ENCODE assay signal across 23 mouse cellular contexts in genomic region chr1:93657025-93657360, GRCm38 (mm10). TPM values are rescaled to one million over a fixed set of nuclear protein-coding genes. Genes with fewer than 3 reads are reported as not detected.
A peak's percentile ranks its signal among the peaks of the same experiment; 100 is the strongest.
DNase-seq lines count a peak whose midpoint lies in the region; ATAC-seq and TF ChIP-seq lines count a peak whose summit lies in the region.
"Had no signal": no experiment of that assay in that cellular context is flagged by ENCODE, and none has a peak within 500 bp of the region (broad histone marks: within the 10 kb centered on the region; RNA-seq: fewer than 3 reads in every experiment).

No protein-coding gene starts in this region.

- H3K27ac ChIP-seq in intestine, embryonic 14.5 days (ENCODE audit: low read depth) = no peak overlapping the region
- peak overlapping the region; percentile 61 for H3K27ac ChIP-seq in intestine, embryonic 16.5 days (ENCODE audit: low read length)
- H3K27ac ChIP-seq in small intestine, adult 2 months (ENCODE audit: insufficient read depth, low read depth, low read length) = peak overlapping the region; percentile 95
- H3K27ac ChIP-seq in kidney, embryonic 16.5 days (ENCODE audit: low read length) = no peak overlapping the region
- H3K27ac ChIP-seq: embryonic facial prominence, embryonic 10.5 days; embryonic facial prominence, embryonic 12.5 days; forebrain, embryonic 13.5 days; forebrain, embryonic 15.5 days had no signal

- no peak for DNase-seq in intestine, embryonic 14.5 days (ENCODE audit: low spot score)
- DNase-seq in ovary, adult 18-20 months (ENCODE audit: low spot score) = no peak
- DNase-seq in heart, postnatal 4 days = no peak
- DNase-seq: adrenal gland, adult 8-10 months; adrenal gland, postnatal 14 days; adrenal gland, postnatal 36 days; B cell, adult 2 months; cerebellum, adult 11-12 months; cerebellum, adult 2 months; cerebellum, adult 9-10 months; cerebellum, postnatal 10 days; cerebellum, postnatal 25 days had no signal

- H3K36me3 ChIP-seq in intestine, embryonic 14.5 days (ENCODE audit: control insufficient read depth, insufficient read depth, low read length) = no peaks in the 10 kb centered on the region
- H3K36me3 ChIP-seq in intestine, embryonic 16.5 days (ENCODE audit: control insufficient read depth, insufficient read depth, low read length) = no peaks in the 10 kb centered on the region
- H3K36me3 ChIP-seq in small intestine, adult 2 months (ENCODE audit: control insufficient read depth, insufficient read depth, low read length) = no peaks in the 10 kb centered on the region
- H3K36me3 ChIP-seq in kidney, embryonic 16.5 days (ENCODE audit: insufficient read depth, low read length) = no peaks in the 10 kb centered on the region
- H3K36me3 ChIP-seq: embryonic facial prominence, embryonic 10.5 days; embryonic facial prominence, embryonic 12.5 days; forebrain, embryonic 15.5 days; G1E had no signal

- 66% methylated on average over 5 of the region's 5 CpGs for WGBS in intestine, embryonic 14.5 days
- WGBS in intestine, embryonic 16.5 days = 48% methylated on average over 5 of the region's 5 CpGs
- WGBS in small intestine, adult 2 months = 28% methylated on average over 5 of the region's 5 CpGs
- WGBS in kidney, embryonic 16.5 days = 65% methylated on average over 5 of the region's 5 CpGs

- H3K9ac ChIP-seq in intestine, embryonic 14.5 days (ENCODE audit: low read length) = no peak overlapping the region
- H3K9ac ChIP-seq in intestine, embryonic 16.5 days (ENCODE audit: low read depth, low read length) = no peak overlapping the region
- no peak overlapping the region for H3K9ac ChIP-seq in kidney, embryonic 16.5 days (replicated peaks; ENCODE audit: low read length)
- H3K9ac ChIP-seq: embryonic facial prominence, embryonic 12.5 days; forebrain, embryonic 13.5 days; forebrain, embryonic 15.5 days had no signal

- peak; percentile 68 for ATAC-seq in intestine, embryonic 14.5 days (replicated peaks; ENCODE audit: low FRiP score, low TSS enrichment, low read depth)
- ATAC-seq in intestine, embryonic 16.5 days = peak; percentile 85
- no peak for ATAC-seq in kidney, embryonic 16.5 days (ENCODE audit: low FRiP score, low TSS enrichment)
- ATAC-seq: activated CD4-positive, CD25-positive, alpha-beta regulatory T cell, adult 4 months; CD4-positive, CD25-positive, alpha-beta regulatory T cell, adult 4 months; forebrain, embryonic 13.5 days; forebrain, embryonic 15.5 days; Patski had no signal

- no peak for TF ChIP-seq CTCF in small intestine, adult 2 months (IDR thresholded peaks at IDR 0.05; ENCODE audit: extremely low read depth, insufficient read length, insufficient replicate concordance, low read depth, low read length)

- no peaks in the 10 kb centered on the region for H3K9me3 ChIP-seq in intestine, embryonic 14.5 days (ENCODE audit: control insufficient read depth, low read length)
- H3K9me3 ChIP-seq in intestine, embryonic 16.5 days (ENCODE audit: control insufficient read depth, low read length) = peaks cover 5% of the 10 kb centered on the region; the same call in 1 of the 2 replicates
- H3K9me3 ChIP-seq in kidney, embryonic 16.5 days (ENCODE audit: low read length) = 0 out of 2 replicates have a peak, but pooled peaks cover 4% of the 10 kb centered on the region
- H3K9me3 ChIP-seq: embryonic facial prominence, embryonic 10.5 days; forebrain, embryonic 15.5 days; G1E had no signal

- TF ChIP-seq POLR2A in small intestine, adult 2 months (IDR thresholded peaks at IDR 0.05; ENCODE audit: low read depth, low read length) = no peak

- no peak overlapping the region for H3K4me2 ChIP-seq in intestine, embryonic 14.5 days (ENCODE audit: low read length)
- H3K4me2 ChIP-seq in intestine, embryonic 16.5 days (ENCODE audit: low read depth, low read length) = no peak overlapping the region
- H3K4me2 ChIP-seq in kidney, embryonic 16.5 days (replicated peaks; ENCODE audit: low read depth, low read length) = no peak overlapping the region
- H3K4me2 ChIP-seq: embryonic facial prominence, embryonic 12.5 days; forebrain, embryonic 13.5 days; forebrain, embryonic 15.5 days had no signal

- H3K4me3 ChIP-seq in intestine, embryonic 14.5 days (ENCODE audit: low read depth, low read length) = no peak overlapping the region
- H3K4me3 ChIP-seq in intestine, embryonic 16.5 days (ENCODE audit: low read length) = no peak overlapping the region
- H3K4me3 ChIP-seq in small intestine, adult 2 months (ENCODE audit: low read depth, low read length) = no peak overlapping the region
- H3K4me3 ChIP-seq in kidney, embryonic 16.5 days (ENCODE audit: low read length) = no peak overlapping the region
- H3K4me3 ChIP-seq: embryonic facial prominence, embryonic 10.5 days; embryonic facial prominence, embryonic 12.5 days; forebrain, embryonic 13.5 days; forebrain, embryonic 15.5 days had no signal

- no peaks in the 10 kb centered on the region for H3K27me3 ChIP-seq in intestine, embryonic 14.5 days (replicated peaks; ENCODE audit: control insufficient read depth, insufficient read depth, low read length)
- no peaks in the 10 kb centered on the region for H3K27me3 ChIP-seq in intestine, embryonic 16.5 days (replicated peaks; ENCODE audit: control insufficient read depth, insufficient read depth, low read length)
- H3K27me3 ChIP-seq in small intestine, adult 2 months (ENCODE audit: control insufficient read depth, insufficient read depth, low read length) = no peaks in the 10 kb centered on the region
- H3K27me3 ChIP-seq in kidney, embryonic 16.5 days (ENCODE audit: insufficient read depth, low read length) = no peaks in the 10 kb centered on the region
- H3K27me3 ChIP-seq: embryonic facial prominence, embryonic 12.5 days; forebrain, embryonic 13.5 days; forebrain, embryonic 15.5 days; Patski had no signal

- H3K4me1 ChIP-seq in intestine, embryonic 14.5 days (replicated peaks; ENCODE audit: control insufficient read depth, insufficient read depth, low read length) = no peaks in the 10 kb centered on the region
- H3K4me1 ChIP-seq in intestine, embryonic 16.5 days (ENCODE audit: control insufficient read depth, insufficient read depth, low read length) = peaks cover 8% of the 10 kb centered on the region; the same call in 1 of the 2 replicates
- H3K4me1 ChIP-seq in small intestine, adult 2 months (ENCODE audit: control insufficient read depth, insufficient read depth, insufficient read length, low read length) = peaks cover 9% of the 10 kb centered on the region; the same call in 1 of the 2 replicates
- H3K4me1 ChIP-seq in kidney, embryonic 16.5 days (ENCODE audit: insufficient read depth, low read length) = peaks cover 4% of the 10 kb centered on the region; the same call in 1 of the 2 replicates
- H3K4me1 ChIP-seq: forebrain, embryonic 13.5 days; forebrain, embryonic 15.5 days had no signal

RNA-seq across cellular contexts. Expression of gene Stk25, which starts 1.5 kb away (rescaled TPM):
- polyA plus RNA-seq in intestine, embryonic 14.5 days (2014; fragmentation: Nextera tagmentation; extraction: Ambion mirVana) = 179 and 195 TPM in 2 replicates
- 164 and 171 TPM in 2 replicates for polyA plus RNA-seq in intestine, embryonic 16.5 days (2015; fragmentation: Nextera tagmentation; extraction: Ambion mirVana)
- polyA plus RNA-seq in small intestine, adult 2 months (2012; rRNA removed) = 217 and 306 TPM in 2 replicates
- 205 and 210 TPM in 2 replicates for polyA plus RNA-seq in kidney, embryonic 16.5 days (2015; fragmentation: Nextera tagmentation; extraction: Ambion mirVana)
- 100 to 1,000 TPM; 120 to 133 TPM for total RNA-seq in heart, postnatal 4 days (2021)

RNA-seq across cellular contexts. Expression of gene Bok, which starts 28.5 kb away (rescaled TPM):
- 46.5 and 51.3 TPM in 2 replicates for polyA plus RNA-seq in intestine, embryonic 14.5 days (2014; fragmentation: Nextera tagmentation; extraction: Ambion mirVana)
- polyA plus RNA-seq in intestine, embryonic 16.5 days (2015; fragmentation: Nextera tagmentation; extraction: Ambion mirVana) = 44.7 and 53.0 TPM in 2 replicates
- 57.1 and 106 TPM in 2 replicates for polyA plus RNA-seq in small intestine, adult 2 months (2012; rRNA removed)
- polyA plus RNA-seq in kidney, embryonic 16.5 days (2015; fragmentation: Nextera tagmentation; extraction: Ambion mirVana) = 98.3 and 108 TPM in 2 replicates
- total RNA-seq in heart, postnatal 4 days (2021) = 10 to 100 TPM; 16.6 to 16.9 TPM
- total RNA-seq: G1E had no signal
- polyA plus RNA-seq: activated CD4-positive, CD25-positive, alpha-beta regulatory T cell, adult 4 months; CD4-positive, CD25-positive, alpha-beta regulatory T cell, adult 4 months; G1E had no signal

Comparison
In these comparisons a context has a peak if more than half of its experiments do, and no peak if none do; other contexts are left out.
1. H3K27ac ChIP-seq: peak in intestine, embryonic 16.5 days (single experiment) and small intestine, adult 2 months (single experiment); none in intestine, embryonic 14.5 days (single experiment) and kidney, embryonic 16.5 days (single experiment).